Mouse (Mus musculus) c-Kit-positive CD71-negative TER-119-negative erythroid progenitor cells, embryonic 14.5 days (primary cell): ENCODE measurements around the gene Vmn1r11.

Experiments
- DNase-seq: peaks from one replicate; pipeline ENCODE4 v3.0.0-alpha.2; 2013; ENCODE audit warnings: low read depth

The Vmn1r11 gene

DNA sequence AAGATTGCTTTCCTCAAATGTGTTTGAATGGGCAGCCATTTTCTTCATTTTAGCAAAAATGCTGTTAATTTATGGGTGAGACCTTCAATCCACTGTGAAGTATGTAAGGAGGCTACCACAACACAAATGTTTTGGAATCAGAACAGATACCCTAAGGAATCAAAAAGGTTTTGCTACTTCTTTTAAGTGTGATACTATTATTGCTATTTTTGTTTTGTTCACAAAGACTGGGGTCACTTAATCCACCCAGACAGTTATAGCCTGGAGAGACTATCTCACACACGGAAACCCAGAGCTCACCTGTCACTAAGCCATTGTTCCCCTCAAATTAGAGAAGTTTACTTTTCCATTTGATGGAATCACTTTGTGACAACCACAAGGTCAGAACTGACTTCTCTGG lies at the start of gene Vmn1r11:
TSS of gene Vmn1r11 (plus strand) at position 301 of the 400 bp plus-strand sequence.
- DNase-seq = no peak

DNA sequence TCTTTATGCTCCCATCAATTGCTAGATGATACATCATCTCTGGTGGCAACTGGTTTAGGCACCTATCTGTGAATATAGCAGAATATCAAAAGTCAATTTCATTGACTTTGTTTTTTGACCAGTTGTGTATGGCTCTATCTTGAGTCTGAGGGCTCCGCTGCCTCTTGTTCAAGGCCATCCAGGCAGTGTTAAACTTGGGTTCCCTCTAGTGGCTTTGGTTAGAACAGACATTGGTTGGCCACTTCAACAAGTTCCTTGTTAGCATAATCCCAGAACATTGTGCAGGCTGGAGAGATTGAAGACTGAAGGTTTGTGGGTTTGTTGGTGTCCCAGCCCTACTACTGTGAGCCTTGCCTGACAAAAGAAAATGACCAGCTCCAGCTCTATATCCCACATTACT lies 26.9 kb upstream of the Vmn1r11 start:
- DNase-seq = peak; percentile 3

DNA sequence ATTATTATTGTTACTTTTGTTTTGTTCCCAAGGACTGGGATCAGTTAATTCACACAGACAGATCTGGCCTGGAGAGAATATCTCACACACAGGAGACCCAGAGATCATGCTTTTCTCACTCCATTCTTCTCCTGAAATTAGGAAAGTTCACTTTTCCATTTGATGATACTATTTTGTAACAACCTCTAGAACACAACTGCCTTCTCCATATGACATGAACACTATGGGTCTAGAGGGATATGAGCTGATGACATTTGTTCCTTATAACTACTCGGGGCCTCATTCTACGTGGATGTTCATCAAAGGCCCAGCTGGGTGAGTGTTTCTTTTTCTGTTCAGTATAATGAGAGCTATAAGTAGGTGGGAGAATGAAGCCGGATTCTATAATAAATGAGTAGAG lies 24.1 kb upstream of the Vmn1r11 start, which contains the start of gene Vmn1r10:
TSS of gene Vmn1r10 (plus strand) at position 301 of the 400 bp plus-strand sequence.
- DNase-seq = no peak

DNA sequence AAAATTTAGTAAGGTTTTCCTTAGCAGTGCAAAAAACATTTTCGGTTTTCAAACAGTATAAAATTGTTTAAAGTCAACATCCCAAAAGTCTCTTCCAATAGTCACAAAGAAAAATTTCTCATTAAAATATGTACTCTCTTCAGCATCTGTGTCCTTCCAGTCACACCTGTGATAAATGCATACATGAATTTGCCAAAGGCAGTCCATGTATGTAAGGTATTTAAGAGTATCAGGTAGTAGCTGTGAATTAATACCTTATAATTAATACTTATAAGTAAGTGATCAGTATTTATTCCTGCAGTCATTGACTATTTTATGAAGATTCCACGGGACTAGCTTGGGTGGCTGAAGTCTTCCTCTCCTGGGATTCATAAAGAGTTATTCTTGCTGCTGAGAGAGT lies 23.4 kb downstream of the Vmn1r11 start, which contains the start of gene Vmn1r12:
TSS of gene Vmn1r12 (plus strand) at position 301 of the 400 bp plus-strand sequence.
- no peak for DNase-seq
